ENCODE assay signal across 22 mouse cellular contexts in genomic region chr7:128824986-128825563, GRCm38 (mm10).
DNase-seq lines count a peak whose midpoint lies in the region; ATAC-seq and TF ChIP-seq lines count a peak whose summit lies in the region.
"Had no signal": no experiment of that assay in that cellular context is flagged by ENCODE, and none has a peak within 500 bp of the region (broad histone marks: within the 10 kb centered on the region; RNA-seq: fewer than 3 reads in every experiment).

No protein-coding gene starts in this region.

- 66% methylated on average over 5 of the region's 5 CpGs for WGBS in heart, embryonic 13.5 days
- 58% methylated on average over 5 of the region's 5 CpGs for WGBS in kidney, postnatal 0 days
- 60% methylated on average over 5 of the region's 5 CpGs for WGBS in lung, embryonic 14.5 days

- no peak for TF ChIP-seq CTCF in kidney, postnatal 0 days (IDR thresholded peaks at IDR 0.05; ENCODE audit: low read depth)
- no peak for TF ChIP-seq CTCF in lung, embryonic 14.5 days (IDR thresholded peaks at IDR 0.05; ENCODE audit: low read depth)

- H3K4me1 ChIP-seq in heart, embryonic 13.5 days, result no peaks in the 10 kb centered on the region
- H3K4me1 ChIP-seq in kidney, postnatal 0 days (replicated peaks; ENCODE audit: insufficient read depth, low read length), result no peaks in the 10 kb centered on the region
- H3K4me1 ChIP-seq in lung, embryonic 14.5 days (ENCODE audit: insufficient read depth), result no peaks in the 10 kb centered on the region
- H3K4me1 ChIP-seq: embryonic facial prominence, embryonic 15.5 days; forebrain, embryonic 10.5 days; heart, embryonic 12.5 days; hindbrain, embryonic 12.5 days had no signal

- intact Hi-C loops in heart, postnatal 14 days (cut with DNase I), result no loop called here

- H3K9me3 ChIP-seq in heart, embryonic 13.5 days, result no peaks in the 10 kb centered on the region
- no peaks in the 10 kb centered on the region for H3K9me3 ChIP-seq in kidney, postnatal 0 days (replicated peaks; ENCODE audit: low read length)
- no peaks in the 10 kb centered on the region for H3K9me3 ChIP-seq in lung, embryonic 14.5 days (ENCODE audit: low read depth, low read length)
- H3K9me3 ChIP-seq: embryonic facial prominence, embryonic 15.5 days; forebrain, embryonic 10.5 days; heart, embryonic 12.5 days; hindbrain, embryonic 12.5 days had no signal

- H3K4me3 ChIP-seq in heart, embryonic 13.5 days, result no peak overlapping the region
- H3K4me3 ChIP-seq in kidney, postnatal 0 days (replicated peaks; ENCODE audit: low read depth, low read length), result no peak overlapping the region
- no peak overlapping the region for H3K4me3 ChIP-seq in lung, embryonic 14.5 days (ENCODE audit: low read depth, low read length)
- H3K4me3 ChIP-seq: embryonic facial prominence, embryonic 15.5 days; erythroblast, embryonic 14.5 days; forebrain, embryonic 10.5 days; gastrocnemius, adult 2 months; heart, embryonic 12.5 days; hindbrain, embryonic 12.5 days had no signal

- no peaks in the 10 kb centered on the region for H3K27me3 ChIP-seq in heart, embryonic 13.5 days (replicated peaks)
- no peaks in the 10 kb centered on the region for H3K27me3 ChIP-seq in kidney, postnatal 0 days (ENCODE audit: insufficient read depth, low read length)
- H3K27me3 ChIP-seq in lung, embryonic 14.5 days (ENCODE audit: insufficient read depth, low read length), result no peaks in the 10 kb centered on the region
- H3K27me3 ChIP-seq: embryonic facial prominence, embryonic 15.5 days; hindbrain, embryonic 12.5 days had no signal

- no peak for ATAC-seq in heart, embryonic 13.5 days (ENCODE audit: extremely low read depth, insufficient number of reproducible peaks, low FRiP score, low TSS enrichment)
- no peak for ATAC-seq in kidney, postnatal 0 days (replicated peaks; ENCODE audit: low FRiP score, low read depth)
- ATAC-seq in lung, embryonic 14.5 days (ENCODE audit: insufficient read depth), result no peak
- ATAC-seq: activated CD4-positive, CD25-positive, alpha-beta regulatory T cell, adult 4 months; forebrain, embryonic 14.5 days; Patski had no signal

- H3K36me3 ChIP-seq in heart, embryonic 13.5 days, result no peaks in the 10 kb centered on the region
- no peaks in the 10 kb centered on the region for H3K36me3 ChIP-seq in kidney, postnatal 0 days (ENCODE audit: insufficient read depth, low read length)
- H3K36me3 ChIP-seq in lung, embryonic 14.5 days (ENCODE audit: insufficient read depth), result no peaks in the 10 kb centered on the region
- H3K36me3 ChIP-seq: embryonic facial prominence, embryonic 15.5 days; forebrain, embryonic 10.5 days; heart, embryonic 12.5 days; hindbrain, embryonic 12.5 days had no signal

- no peak overlapping the region for H3K4me2 ChIP-seq in heart, embryonic 13.5 days
- no peak overlapping the region for H3K4me2 ChIP-seq in kidney, postnatal 0 days (ENCODE audit: low read length)
- no peak overlapping the region for H3K4me2 ChIP-seq in lung, embryonic 14.5 days
- H3K4me2 ChIP-seq: embryonic facial prominence, embryonic 15.5 days; heart, embryonic 12.5 days; hindbrain, embryonic 12.5 days had no signal

- H3K9ac ChIP-seq in heart, embryonic 13.5 days, result no peak overlapping the region
- H3K9ac ChIP-seq in kidney, postnatal 0 days (ENCODE audit: low read depth, low read length), result no peak overlapping the region
- H3K9ac ChIP-seq in lung, embryonic 14.5 days, result no peak overlapping the region
- H3K9ac ChIP-seq: embryonic facial prominence, embryonic 15.5 days; heart, embryonic 12.5 days; hindbrain, embryonic 12.5 days had no signal

- no peak for DNase-seq in heart, postnatal 14 days
- DNase-seq in kidney, postnatal 0 days (ENCODE audit: low spot score), result peak; percentile 86
- DNase-seq in kidney, postnatal 36 days, result no peak
- peak; percentile 53 for DNase-seq in lung, embryonic 14.5 days
- DNase-seq in lung, postnatal 4 days, result no peak
- DNase-seq in NIH3T3 (ENCODE audit: low read depth), result peak; percentile 20
- DNase-seq: adrenal gland, postnatal 14 days; cerebellum, adult 11-12 months; cerebellum, adult 9-10 months; cerebellum, postnatal 36 days; gastrocnemius, adult 2 months; gastrocnemius, postnatal 25 days; heart, postnatal 4 days had no signal

- H3K27ac ChIP-seq in heart, embryonic 13.5 days (replicated peaks), result 0 out of 2 replicates have a peak overlapping the region, but pooled peaks have one; percentile 15
- H3K27ac ChIP-seq in kidney, postnatal 0 days, result no peak overlapping the region
- H3K27ac ChIP-seq in lung, embryonic 14.5 days (ENCODE audit: low read depth), result no peak overlapping the region
- H3K27ac ChIP-seq: embryonic facial prominence, embryonic 15.5 days; forebrain, embryonic 10.5 days; gastrocnemius, adult 2 months; hindbrain, embryonic 12.5 days had no signal

Comparison
In these comparisons a context has a peak if more than half of its experiments do, and no peak if none do; other contexts are left out.
1. DNase-seq: peak in kidney, postnatal 0 days (single experiment), lung, embryonic 14.5 days (single experiment) and NIH3T3 (single experiment); none in heart, postnatal 14 days (0 of 2), kidney, postnatal 36 days (0 of 2) and lung, postnatal 4 days (0 of 2).